Mouse (Mus musculus) left cerebral cortex, adult 18-20 months (tissue): ENCODE data around the gene Gm4559. TPM values are rescaled to one million over a fixed set of nuclear protein-coding genes. Genes with fewer than 3 reads are reported as not detected.
"Not testable (repeated sequence)": the region's sequence is repeated elsewhere in the genome, so short reads cannot be mapped to it uniquely, and the experiment has no call there.

Experiments used
- DNase-seq, 2 experiments: peaks; one replicate each; pipeline ENCODE4 v3.0.0; 2021 to 2022; ENCODE audit warnings: low spot score in 2 of 2, mixed read lengths in 1 of 2
- total RNA-seq, 2 experiments: library from RNA; stranded (reverse); gene quantifications; 2 replicates each; pipeline ENCODE4 v1.2.3; 2021

Gm4559 gene
- total RNA-seq, 2 experiments from 2014 or later, result not detected

- DNase-seq, result not testable (repeated sequence)
These were observed 5.1 kb upstream of the Gm4559 start for GRCm38 (mm10) chr7:142279291-142279690.

- peak; percentile 71 to 79 for DNase-seq
These were observed 4.0 kb upstream of the Gm4559 start for GRCm38 (mm10) chr7:142278183-142278582.

GRCm38 (mm10) chr7:142258254-142258653, 15.9 kb downstream of the Gm4559 start, which contains the start of gene Gm2431:
Gene Gm2431, minus strand, starts transcription at chr7:142258354.
- DNase-seq, result not testable (repeated sequence)

- DNase-seq, result peak; percentile 35 to 46
These were observed 18.6 kb downstream of the Gm4559 start for GRCm38 (mm10) chr7:142255517-142255916.

GRCm38 (mm10) chr7:142249824-142250223, 24.3 kb downstream of the Gm4559 start:
- peak; percentile 47 to 50 for DNase-seq

- no peak for DNase-seq
These were observed 33.2 kb downstream of the Gm4559 start, which contains the start of gene Gm40460 for GRCm38 (mm10) chr7:142240978-142241377. Gene Gm40460, minus strand, starts transcription at chr7:142241078.

- DNase-seq, result no peak
These were observed 42.6 kb downstream of the Gm4559 start for GRCm38 (mm10) chr7:142231540-142231939.

- not testable (repeated sequence) for DNase-seq
These were observed 44.3 kb downstream of the Gm4559 start, which contains the start of gene Krtap5-5 for GRCm38 (mm10) chr7:142229871-142230270. Gene Krtap5-5, minus strand, starts transcription at chr7:142229971.

GRCm38 (mm10) chr7:142224518-142224917, 49.6 kb downstream of the Gm4559 start:
- no peak for DNase-seq

Other genes starting within 250 kb of the Gm4559 start
- 10 to 100 TPM; 37.7 to 39.1 TPM for gene Mob2, start 213.3 kb downstream of the Gm4559 start, total RNA-seq
- 100 to 1,000 TPM; 150 to 154 TPM for gene Dusp8, start 178.5 kb downstream of the Gm4559 start, total RNA-seq
- gene Gm45618, start 153.6 kb downstream of the Gm4559 start, total RNA-seq, result not detected
- not detected for gene Gm39115, start 138.3 kb downstream of the Gm4559 start, total RNA-seq
- not detected for gene Gm45337, start 129.8 kb downstream of the Gm4559 start, total RNA-seq
- gene Gm29735, start 117.2 kb downstream of the Gm4559 start, total RNA-seq, result not detected
- gene Gm4553, start 108.6 kb downstream of the Gm4559 start, total RNA-seq, result not detected
- gene Krtap5-2, start 98.4 kb downstream of the Gm4559 start, total RNA-seq, result not detected
- not detected for gene Gm10153, start 84.0 kb downstream of the Gm4559 start, total RNA-seq
- gene Krtap5-3, start 73.0 kb downstream of the Gm4559 start, total RNA-seq, result not detected
- not detected for gene Gm7579, start 62.5 kb downstream of the Gm4559 start, total RNA-seq
- not detected for gene Krtap5-5, start 44.4 kb downstream of the Gm4559 start, total RNA-seq
- gene Gm40460, start 33.3 kb downstream of the Gm4559 start, total RNA-seq, result not detected
- gene Gm2431, start 16.0 kb downstream of the Gm4559 start, total RNA-seq, result not detected
- not detected for gene Krtap5-1, start 22.8 kb upstream of the Gm4559 start, total RNA-seq
- not detected for gene Krtap5-4, start 29.2 kb upstream of the Gm4559 start, total RNA-seq
- 10 to 100 TPM; 35.2 to 38.2 TPM for gene Ifitm10, start 99.4 kb upstream of the Gm4559 start, total RNA-seq
- 1 to 10 TPM in 1 of 2 experiments, not detected in 1; 6.0 TPM for gene Gm49369, start 108.3 kb upstream of the Gm4559 start, total RNA-seq
- gene Ctsd, start 113.7 kb upstream of the Gm4559 start, total RNA-seq, result 100 to 1,000 TPM; 307 to 342 TPM
- gene Syt8, start 160.5 kb upstream of the Gm4559 start, total RNA-seq, result not detected
- under 1 TPM in 1 of 2 experiments, not detected in 1; 0.44 TPM for gene Tnni2, start 167.4 kb upstream of the Gm4559 start, total RNA-seq
- gene Lsp1, start 186.4 kb upstream of the Gm4559 start, total RNA-seq, result 1 to 10 TPM; 4.2 to 5.7 TPM
- not detected for gene Tnnt3, start 224.5 kb upstream of the Gm4559 start, total RNA-seq